Mouse (Mus musculus): ENCODE measurements around the gene Rrp8.
"Not testable (repeated sequence)": the region's sequence is repeated elsewhere in the genome, so short reads cannot be mapped to it uniquely, and the experiment has no call there.

Rrp8 gene

DNA sequence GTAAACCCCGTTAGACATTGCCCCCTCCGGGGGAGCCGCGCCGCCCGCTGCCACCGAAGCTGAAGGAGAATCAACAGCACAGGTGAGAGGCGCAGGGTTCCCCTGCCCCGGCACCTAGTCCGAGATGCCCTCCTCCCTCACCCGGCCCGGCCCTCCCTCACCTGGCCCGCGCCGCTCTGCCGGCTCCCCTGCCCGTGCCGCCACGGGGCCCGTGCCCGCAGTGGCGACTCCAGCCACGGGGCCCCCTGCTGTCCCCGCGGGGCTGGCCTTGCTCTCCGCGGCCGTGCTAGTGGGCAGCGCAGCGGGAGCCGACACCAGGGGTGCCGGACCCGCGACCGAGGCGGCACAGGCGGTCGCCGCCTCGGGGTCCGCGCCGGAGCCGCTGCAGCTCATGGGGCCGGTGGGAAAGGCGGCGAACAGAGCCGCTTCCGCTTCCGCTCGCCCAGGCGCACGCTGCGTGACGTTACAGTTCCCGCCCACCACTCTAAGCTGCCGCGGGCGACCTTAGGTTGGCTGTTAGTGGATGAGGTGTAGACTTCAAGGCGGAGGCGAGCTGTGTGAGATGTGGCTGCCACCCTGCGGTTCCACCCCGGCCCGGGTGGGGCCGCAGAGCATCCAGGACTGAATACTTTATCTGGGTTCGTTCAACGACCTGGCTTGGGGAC is 6.9 kb upstream of the Rrp8 start, which contains the start of gene Taf10:
Gene Taf10 (minus strand): TSS at position 436 of the 665 bp plus-strand sequence.
- DNase-seq (ENCODE audit: low spot score in 2 of 2): peak; percentile 88 to 93

DNA sequence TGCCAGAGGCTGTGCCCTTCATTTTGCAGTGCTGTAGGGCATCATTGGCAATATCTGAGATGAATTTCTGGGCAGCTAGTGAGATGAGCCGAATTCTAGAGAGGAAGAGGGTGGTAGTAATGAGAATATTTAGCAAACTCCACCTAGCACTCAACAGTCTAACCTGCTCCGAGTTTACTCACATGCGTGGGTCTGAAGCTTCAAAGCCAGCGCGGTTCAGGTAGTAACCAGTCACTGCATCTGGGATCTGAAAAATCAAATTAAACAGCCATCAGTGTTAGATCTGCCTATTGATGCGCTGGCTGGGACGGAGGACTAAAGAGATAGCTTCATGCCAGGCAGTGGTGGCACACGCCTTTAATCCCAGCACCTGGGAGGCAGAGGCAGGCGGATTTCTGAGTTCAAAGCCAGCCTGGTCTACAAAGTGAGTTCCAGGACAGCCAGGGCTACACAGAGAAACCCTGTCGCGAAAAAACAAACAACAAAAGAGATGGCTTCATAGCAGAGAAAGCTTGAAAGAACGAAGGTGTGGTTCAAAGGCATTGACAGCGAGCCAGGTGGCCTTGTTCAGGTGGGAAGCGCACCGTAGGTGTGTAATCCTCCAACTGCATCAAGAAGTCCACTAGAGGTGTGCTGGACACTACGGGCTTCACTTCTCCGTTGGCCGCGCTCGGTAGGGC is 6.2 kb upstream of the Rrp8 start:
- DNase-seq (ENCODE audit: low spot score in 2 of 2): not testable (repeated sequence)

DNA sequence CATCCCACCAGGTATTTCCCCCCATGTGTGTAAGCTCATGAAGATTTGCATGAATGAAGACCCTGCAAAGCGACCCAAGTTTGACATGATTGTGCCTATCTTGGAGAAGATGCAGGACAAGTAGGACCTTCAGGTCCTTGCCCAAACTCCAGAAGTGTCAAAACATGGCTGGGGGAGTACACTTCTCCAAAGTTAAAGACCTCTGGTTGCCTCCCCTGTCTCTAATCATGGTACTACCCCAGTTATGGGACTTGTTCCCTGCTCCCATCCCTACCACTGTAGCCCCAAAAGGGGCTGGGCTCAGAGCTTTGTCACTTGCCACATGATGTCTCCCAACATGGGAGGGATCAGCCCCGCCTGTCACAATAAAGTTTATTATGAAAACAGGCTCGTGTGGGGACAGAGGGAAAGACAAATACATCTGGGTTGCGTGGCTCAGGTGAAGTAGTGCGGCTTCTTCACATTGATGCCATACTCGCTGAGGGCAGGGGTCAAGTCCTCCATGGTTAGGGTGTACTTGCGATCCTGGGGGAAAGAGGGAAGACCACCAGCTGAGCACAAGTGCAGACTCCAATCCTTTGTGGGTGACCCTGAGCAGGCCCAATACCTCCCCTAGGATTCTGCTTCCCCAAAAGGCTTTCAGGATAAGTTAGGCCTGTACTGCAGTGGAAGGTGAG is 5.5 kb upstream of the Rrp8 start:
- DNase-seq (ENCODE audit: low spot score in 2 of 2): not testable (repeated sequence)

DNA sequence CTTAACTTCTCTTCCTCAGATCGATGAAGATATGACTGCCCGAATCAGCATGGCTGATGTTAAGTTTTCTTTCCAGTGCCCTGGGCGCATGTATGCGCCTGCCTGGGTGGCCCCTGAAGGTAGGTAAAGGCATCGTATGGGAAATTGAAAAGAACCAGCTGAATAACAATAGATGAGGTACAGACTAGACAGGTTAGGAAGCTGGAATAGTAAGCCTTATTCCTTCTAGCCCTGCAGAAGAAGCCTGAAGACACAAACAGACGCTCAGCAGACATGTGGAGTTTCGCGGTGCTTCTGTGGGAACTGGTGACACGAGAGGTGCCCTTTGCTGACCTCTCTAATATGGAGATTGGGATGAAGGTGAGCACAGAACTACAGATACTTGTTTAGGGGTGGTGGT is 4.8 kb upstream of the Rrp8 start:
- DNase-seq (ENCODE audit: low spot score in 2 of 2): no peak

DNA sequence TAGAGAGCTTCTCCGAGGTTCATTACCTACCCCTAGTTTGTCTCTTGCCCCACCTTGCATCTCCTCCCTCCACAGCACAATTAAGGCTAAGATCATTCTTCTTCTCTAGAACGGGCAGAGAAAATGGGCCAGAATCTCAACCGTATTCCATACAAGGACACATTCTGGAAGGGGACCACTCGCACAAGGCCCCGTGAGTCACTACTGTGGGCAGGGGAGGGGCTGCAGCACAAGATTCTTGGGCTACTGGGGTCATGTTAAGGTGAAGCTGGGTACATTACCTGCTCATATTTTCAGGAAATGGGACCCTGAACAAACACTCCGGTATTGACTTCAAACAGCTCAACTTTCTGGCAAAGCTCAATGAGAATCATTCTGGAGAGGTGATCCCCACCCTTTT is 3.7 kb upstream of the Rrp8 start:
- no peak for DNase-seq (ENCODE audit: low spot score in 2 of 2)

DNA sequence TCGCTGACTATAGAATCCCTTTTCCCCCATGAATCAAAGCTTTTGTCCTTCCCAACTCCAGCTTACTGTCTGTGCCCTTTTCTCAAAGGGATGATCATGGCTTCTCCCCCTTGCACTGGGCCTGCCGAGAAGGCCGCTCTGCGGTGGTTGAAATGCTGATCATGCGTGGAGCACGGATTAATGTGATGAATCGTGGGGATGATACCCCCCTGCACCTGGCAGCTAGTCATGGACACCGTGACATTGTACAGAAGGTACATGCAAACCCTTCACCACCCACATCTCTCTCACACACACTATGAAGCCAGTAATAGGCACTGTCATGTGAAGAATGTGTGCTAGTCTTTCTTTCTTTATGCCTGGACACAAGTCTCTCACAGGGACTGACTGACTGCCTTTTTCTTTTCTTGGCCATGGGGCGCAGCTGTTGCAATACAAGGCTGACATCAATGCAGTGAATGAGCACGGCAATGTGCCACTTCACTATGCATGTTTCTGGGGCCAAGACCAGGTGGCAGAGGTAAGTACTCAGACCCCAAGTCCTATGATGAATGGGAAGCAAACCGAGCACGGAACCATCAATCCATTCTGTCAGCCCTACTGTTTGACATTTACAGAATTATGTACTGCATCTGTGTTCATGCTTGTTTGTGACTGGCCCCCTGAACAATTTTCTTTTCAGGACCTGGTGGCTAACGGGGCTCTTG is 3.1 kb upstream of the Rrp8 start:
- no peak for DNase-seq (ENCODE audit: low spot score in 2 of 2)

DNA sequence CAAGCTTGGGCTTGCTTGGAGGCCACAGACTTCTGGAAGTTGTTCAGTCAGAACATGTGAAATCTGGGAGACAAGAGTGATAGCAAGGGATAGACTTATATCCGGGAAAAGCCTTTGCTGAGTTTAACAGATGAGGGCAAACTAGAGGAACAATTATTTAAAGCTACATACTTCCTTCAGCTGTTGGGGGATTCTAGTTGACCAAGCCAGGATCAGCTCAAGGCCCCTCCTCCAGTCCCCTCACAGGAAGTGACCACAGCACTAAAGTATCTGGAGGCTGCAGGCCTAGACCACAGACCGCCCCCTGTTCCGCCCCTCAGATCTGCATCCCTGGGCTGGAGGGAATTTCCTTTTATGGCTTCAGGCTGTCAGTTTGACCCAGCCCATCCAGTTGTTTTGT is 1.8 kb upstream of the Rrp8 start:
- DNase-seq (ENCODE audit: low spot score in 2 of 2): no peak

DNA sequence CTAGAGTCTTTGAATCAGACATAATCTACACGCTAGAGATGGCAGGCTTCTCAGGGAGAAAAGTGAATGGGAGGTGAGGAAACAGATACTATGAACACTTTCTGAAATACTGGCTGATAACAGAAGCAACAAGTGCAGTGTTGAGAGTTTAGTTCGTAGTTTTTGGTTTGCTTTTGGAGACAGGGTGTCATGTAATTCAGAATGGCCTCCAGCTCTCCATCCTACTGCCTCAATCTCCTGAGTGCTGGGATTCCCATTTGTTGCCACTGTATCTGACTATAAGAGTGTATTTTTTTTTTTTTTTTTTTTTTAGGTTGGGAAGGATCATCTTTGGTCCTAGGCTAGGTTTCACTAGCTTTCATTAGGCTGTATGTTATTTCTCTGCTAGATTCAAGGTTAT is 1.1 kb upstream of the Rrp8 start:
- no peak for DNase-seq (ENCODE audit: low spot score in 2 of 2)

DNA sequence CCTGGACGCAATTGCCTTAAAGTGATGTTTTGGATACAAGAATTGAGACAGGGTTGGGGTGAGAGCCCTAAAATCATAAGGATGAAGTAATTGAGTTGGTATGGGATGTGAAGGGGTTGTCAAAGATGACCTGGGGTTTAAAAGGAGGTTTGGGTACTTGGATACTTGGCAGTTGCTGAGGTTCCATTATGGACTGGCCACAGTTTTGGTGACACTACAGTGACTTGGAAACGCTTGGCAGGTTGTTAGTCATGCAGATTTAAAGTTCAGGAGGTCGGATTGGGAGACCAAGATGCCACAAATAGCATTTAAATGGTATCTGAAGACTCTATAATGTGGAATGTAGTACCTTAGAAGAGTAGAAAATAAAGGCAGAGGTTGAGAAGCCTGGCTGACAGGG is 463 bp upstream of the Rrp8 start:
- no peak for DNase-seq (ENCODE audit: low spot score in 2 of 2)

DNA sequence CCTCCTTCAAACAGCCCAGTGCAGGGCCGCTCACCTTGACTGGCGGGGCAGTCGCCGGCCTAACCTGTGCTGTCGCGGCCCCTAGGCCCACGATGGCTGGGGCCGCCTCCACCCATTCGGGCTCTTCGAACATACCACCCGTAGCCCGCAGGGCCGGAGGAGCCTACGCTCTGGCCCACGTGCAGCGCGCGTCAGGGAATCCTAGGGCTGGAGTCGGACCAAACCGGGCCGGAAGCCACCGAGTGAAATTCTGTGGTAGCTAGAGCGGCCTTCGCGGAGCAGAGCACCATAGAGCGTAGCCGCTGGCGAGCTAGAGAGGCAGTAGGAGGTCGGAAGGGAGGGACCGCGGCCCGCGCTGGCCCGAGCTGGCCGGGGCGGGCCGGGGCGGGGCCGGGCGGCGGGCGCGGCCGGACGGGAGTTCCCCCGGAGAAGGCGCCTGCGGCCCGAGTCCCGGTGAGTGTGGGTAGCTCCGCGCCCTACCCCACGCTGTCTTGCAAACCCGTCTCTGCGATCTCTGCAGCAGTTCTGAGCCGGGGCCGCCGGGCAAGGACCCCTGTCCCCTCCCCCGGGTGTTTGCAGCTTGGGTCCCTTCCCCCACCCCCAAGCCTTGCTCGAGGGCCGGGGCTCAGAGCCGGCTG is 802 bp downstream of the Rrp8 start, which contains the start of gene Ilk:
Gene Ilk (plus strand): TSS at position 329 of the 638 bp plus-strand sequence.
- DNase-seq (ENCODE audit: low spot score in 2 of 2): peak; percentile 89 to 94

DNA sequence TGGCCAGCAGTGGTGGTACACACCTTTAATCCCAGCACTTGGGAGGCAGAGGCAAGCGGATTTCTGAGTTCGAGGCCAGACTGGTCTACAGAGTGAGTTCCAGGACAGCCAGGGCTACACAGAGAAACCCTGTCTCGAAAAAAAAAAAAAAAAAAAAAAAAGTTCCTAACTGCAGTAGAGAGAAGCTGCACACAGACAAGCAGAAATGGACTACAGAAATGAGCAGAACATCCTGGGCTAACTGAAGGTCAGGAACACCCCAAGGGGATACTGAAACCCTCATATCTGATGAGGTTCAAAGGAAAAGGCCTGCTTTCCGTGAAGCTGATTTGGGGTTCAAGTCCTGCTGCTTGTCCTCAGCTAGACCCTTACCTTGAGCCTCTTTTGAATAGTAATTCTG is 1.7 kb downstream of the Rrp8 start:
- DNase-seq (ENCODE audit: low spot score in 2 of 2): not testable (repeated sequence)

DNA sequence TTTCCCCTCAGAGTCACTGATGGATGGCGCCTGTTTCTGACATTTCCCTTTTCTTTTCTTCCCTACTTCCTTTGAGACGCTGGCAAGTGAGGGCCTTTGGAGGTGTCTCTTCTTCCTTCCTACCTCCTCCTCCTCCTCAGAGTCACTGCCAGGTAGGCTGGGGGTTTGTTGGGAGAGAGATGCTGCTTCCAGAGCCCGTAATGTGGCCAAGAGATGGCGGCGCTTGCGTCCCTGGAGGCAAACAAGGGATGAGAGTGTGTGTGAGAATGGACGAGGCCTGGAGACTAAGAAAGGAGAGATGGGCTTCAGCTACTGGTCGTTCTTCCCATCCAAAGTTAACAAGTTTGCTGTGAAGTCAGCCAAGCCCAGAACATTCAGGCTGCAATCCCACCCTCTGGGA is 2.4 kb downstream of the Rrp8 start:
- peak in 1 of 2 experiments; percentile 59 for DNase-seq (ENCODE audit: low spot score in 2 of 2)

DNA sequence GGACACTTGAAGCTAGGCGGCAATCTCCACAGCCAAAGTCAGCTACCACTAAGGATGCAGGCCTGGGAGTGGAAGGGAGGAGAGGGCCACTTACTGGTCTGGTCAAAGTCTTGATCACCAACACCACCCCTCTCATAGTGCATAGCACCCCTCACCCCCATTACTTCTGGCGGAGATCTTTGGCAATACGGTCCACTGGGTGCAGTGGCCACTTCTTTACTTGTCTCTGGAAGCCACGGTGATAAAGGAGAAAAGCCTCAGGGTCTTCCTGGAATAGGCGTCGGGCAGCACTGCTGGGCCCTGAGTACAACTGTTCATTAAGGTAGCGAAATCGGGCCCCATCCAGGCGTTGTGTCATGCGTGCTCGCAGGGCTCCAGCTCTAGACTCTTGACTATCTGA is 3.3 kb downstream of the Rrp8 start:
- peak in 1 of 2 experiments; percentile 58 for DNase-seq (ENCODE audit: low spot score in 2 of 2)

DNA sequence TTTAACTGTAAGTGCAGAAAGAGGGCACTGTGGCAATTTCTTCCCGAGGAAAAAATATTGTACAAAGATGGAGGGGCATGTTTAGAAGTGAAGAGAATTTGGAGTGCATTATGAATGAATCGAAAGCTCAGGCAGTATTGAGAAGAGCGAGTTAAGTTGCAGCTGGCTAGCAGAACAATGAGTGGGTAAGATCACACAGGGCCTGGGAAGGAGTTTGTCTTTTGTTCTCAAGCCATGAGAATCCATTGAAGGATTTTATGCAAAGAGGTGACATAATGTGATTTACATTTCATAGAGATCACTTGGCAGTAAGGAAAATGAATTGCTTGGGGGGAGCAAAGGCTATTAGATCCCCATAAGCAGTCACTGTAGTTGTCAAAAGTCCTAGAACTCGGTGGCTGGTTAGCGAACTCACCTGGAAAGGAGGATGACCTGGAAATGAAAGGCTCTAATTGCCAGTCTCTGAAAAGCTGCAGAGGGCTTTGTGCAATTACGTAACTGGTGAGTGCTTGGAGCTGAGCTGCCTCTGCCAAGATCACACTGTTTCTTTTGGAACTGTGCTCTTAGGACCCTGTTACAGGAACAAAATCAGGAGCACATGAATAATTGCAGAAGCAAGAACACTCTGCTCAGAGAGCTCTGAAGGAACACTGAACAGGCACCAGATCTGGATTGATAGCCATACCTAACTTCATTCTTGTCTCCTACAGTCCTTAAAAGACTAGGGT is 8.3 kb downstream of the Rrp8 start:
- no peak for DNase-seq (ENCODE audit: low spot score in 2 of 2)

DNA sequence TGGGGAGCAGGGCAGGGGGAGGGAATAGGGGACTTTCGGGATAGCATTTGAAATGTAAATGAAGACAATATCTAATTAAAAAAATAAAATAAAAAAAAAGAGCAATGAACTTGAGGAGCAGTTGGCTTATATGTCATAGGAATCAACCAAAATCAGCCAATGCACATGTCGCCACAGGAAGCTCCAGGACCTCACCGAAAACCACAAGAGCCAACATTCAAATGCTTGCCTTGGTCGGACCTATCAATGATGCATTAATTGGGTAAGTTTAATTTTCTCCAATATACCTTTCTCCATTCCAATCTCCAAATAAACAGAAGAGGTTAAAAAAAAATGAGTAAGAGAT is 10.2 kb downstream of the Rrp8 start:
- DNase-seq (ENCODE audit: low spot score in 2 of 2): no peak

DNA sequence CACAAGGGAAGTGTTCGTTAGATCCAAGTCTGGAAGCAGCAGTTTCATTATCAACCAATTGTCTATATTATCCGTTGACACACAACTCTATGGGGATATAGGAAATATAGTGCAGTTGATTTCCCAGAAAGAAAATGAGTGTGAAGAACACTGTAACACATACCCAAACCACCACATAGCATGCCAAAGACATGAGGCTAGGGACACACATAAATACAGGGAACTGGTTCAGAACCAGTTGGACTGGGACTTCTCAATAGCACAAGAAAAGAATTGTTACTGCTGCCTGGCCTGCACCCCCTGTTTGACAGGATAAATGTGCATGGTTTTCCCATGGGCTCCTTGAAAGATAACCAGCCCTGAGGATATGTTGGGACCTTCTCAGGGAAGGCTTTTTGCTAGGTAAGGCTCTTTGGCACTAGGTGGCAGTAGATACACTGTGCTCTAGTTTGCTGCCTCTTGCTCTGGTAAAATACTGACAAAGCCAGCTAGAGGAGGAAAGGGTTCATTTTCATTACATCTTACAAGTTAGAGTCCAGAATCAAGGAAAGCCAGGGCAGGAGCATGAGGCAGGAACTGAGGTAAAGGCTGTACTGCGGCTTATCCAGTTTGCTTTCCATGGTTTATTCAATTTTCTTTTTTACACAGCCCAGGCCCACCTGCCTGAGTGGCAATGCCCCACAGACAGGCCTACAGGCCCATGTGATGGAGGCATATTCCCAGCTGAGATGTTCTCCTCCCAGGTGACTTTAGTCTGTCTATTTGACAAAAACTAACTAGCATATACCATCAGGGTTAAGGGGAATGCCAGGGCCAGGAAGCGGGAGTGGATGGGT is 10.8 kb downstream of the Rrp8 start:
- DNase-seq (ENCODE audit: low spot score in 2 of 2): no peak

DNA sequence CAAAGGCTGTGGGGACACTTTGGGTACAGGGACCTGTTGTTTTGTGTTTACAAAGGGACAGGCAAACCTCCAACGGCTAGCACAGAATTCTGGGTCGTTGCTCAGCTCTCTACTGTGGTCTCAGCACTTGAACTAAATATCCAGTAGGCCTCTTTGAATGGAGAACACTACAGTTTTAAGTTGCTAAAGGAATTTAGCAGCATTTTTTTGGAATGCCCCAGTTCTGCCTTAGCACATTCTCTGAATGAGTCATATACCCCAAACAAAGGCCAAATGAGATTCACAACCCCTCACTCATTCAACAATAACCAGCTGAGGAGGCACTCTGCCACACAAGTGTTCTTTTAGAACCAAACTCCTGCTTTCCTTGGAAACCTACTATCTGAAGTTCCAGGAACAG is 15.3 kb downstream of the Rrp8 start:
- DNase-seq (ENCODE audit: low spot score in 2 of 2): no peak

DNA sequence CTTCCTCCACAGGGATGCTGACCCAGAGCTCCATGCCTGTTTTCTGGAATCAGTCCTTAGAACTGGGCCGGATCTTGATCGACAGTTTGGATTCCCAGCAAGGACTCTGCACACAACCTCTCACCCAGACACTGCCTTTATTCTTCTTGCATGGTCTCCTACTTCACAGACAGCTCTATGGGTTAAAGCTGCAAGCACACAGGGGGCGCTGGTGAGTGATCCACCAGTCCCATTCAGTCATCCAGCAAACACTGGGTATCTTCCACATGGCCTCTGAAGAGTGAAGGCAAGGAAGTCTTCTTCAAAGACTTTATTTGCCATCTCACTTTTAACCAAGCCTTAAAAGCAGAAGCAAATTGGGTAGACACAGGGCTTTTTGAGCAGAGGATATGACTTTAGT is 21.8 kb downstream of the Rrp8 start:
- DNase-seq (ENCODE audit: low spot score in 2 of 2): no peak

DNA sequence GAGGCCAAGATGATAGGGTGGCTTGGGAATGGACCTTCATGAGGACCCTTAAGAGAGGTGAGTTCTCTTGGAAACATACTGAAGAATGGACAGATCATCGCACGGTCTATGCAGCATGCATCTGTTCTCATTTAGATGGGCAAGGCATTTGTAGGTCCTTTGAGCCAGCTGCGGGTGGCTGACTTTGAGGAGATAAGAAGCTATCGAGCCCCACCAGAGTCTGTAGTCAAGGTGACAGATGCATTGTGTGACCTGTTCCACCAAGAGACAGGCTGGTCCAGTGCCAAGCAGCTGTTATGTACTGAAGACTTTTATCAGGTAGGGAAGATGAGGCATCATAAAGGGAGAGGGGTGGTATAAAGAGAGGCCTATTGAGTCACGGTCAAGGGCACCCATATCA is 28.5 kb downstream of the Rrp8 start:
- peak in 1 of 2 experiments; percentile 44 for DNase-seq (ENCODE audit: low spot score in 2 of 2)

DNA sequence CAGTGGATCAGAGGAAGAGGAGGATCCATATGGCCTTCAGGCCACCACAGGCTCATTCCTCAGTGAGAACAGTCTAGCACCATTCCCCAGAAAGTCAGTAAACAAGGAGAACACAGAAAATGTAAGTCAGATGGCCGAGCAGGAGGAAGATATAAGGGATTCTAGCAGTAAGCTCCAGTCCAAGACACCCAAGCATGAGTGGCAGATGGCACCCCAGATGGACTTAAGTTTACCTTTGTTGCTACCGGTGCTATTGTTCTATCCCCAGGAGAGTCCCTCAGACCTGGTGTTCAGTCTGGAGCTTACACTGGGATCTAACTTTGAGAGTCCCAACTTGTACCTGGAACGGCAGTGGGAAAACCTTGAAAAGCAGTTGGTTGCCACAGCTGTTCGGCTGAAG is 33.4 kb downstream of the Rrp8 start:
- DNase-seq (ENCODE audit: low spot score in 2 of 2): no peak
